ENCODE assay signal across 25 mouse cellular contexts in genomic region chr16:88569732-88570131, GRCm38 (mm10). TPM values are rescaled to one million over a fixed set of nuclear protein-coding genes. Genes with fewer than 3 reads are reported as not detected.
"Had no signal": no experiment of that assay in that cellular context is flagged by ENCODE, and none has a peak within 500 bp of the region (broad histone marks: within the 10 kb centered on the region; RNA-seq: fewer than 3 reads in every experiment).

No protein-coding gene starts in this region.

- H3K9ac ChIP-seq: liver, postnatal 0 days; lung, embryonic 15.5 days; midbrain, embryonic 13.5 days; midbrain, embryonic 15.5 days; neural tube, embryonic 12.5 days; stomach, embryonic 15.5 days had no signal

- DNase-seq: liver, postnatal 0 days; lung, adult 2 months; lung, postnatal 14 days; lung, postnatal 36 days; right cerebral cortex, postnatal 14 days; thymus, adult 2 months; thymus, postnatal 25 days; thymus, postnatal 4 days had no signal

- H3K27ac ChIP-seq: lung, embryonic 15.5 days; macrophage; midbrain, embryonic 13.5 days; midbrain, embryonic 15.5 days; neural tube, embryonic 12.5 days; stomach, embryonic 15.5 days; stomach, postnatal 0 days had no signal

- H3K4me2 ChIP-seq: lung, embryonic 15.5 days; midbrain, embryonic 13.5 days; midbrain, embryonic 15.5 days; neural tube, embryonic 12.5 days; stomach, embryonic 15.5 days had no signal

- H3K4me1 ChIP-seq: lung, embryonic 15.5 days; megakaryocyte, embryonic 14.5 days; midbrain, embryonic 13.5 days; midbrain, embryonic 15.5 days; neural tube, embryonic 12.5 days; stomach, embryonic 15.5 days had no signal

- H3K4me3 ChIP-seq: lung, embryonic 15.5 days; megakaryocyte, embryonic 14.5 days; midbrain, embryonic 13.5 days; midbrain, embryonic 15.5 days; neural tube, embryonic 12.5 days; stomach, embryonic 15.5 days had no signal

- ATAC-seq: liver, postnatal 0 days; lung, postnatal 0 days; midbrain, embryonic 13.5 days; midbrain, embryonic 15.5 days had no signal

- H3K27me3 ChIP-seq: lung, embryonic 15.5 days; megakaryocyte, embryonic 14.5 days; midbrain, embryonic 13.5 days; midbrain, embryonic 15.5 days; neural tube, embryonic 12.5 days; stomach, embryonic 15.5 days had no signal

- H3K36me3 ChIP-seq: lung, embryonic 15.5 days; midbrain, embryonic 13.5 days; midbrain, embryonic 15.5 days; neural tube, embryonic 12.5 days; stomach, embryonic 15.5 days had no signal

- H3K9me3 ChIP-seq: lung, embryonic 15.5 days; megakaryocyte, embryonic 14.5 days; midbrain, embryonic 13.5 days; midbrain, embryonic 15.5 days; neural tube, embryonic 12.5 days; stomach, embryonic 15.5 days had no signal

RNA-seq across cellular contexts. Expression of gene Cldn8, which starts 6.7 kb away (rescaled TPM):
- total RNA-seq: megakaryocyte progenitor cell, adult 5-6 weeks; midbrain, postnatal 0 days; monocyte, adult 5-6 weeks; neutrophil, adult 5-6 weeks had no signal
- polyA plus RNA-seq: macrophage; midbrain, embryonic 13.5 days; midbrain, embryonic 15.5 days; midbrain, postnatal 0 days; neural tube, embryonic 14.5 days; testis, adult 2 months had no signal

RNA-seq across cellular contexts. Expression of gene Krtap24-1, which starts 42.3 kb away (rescaled TPM):
- total RNA-seq: megakaryocyte progenitor cell, adult 5-6 weeks; midbrain, postnatal 0 days; monocyte, adult 5-6 weeks; neutrophil, adult 5-6 weeks had no signal
- polyA plus RNA-seq: liver, postnatal 0 days; lung, adult 2 months; lung, embryonic 15.5 days; lung, postnatal 0 days; macrophage; midbrain, embryonic 13.5 days; midbrain, embryonic 15.5 days; midbrain, postnatal 0 days; neural tube, embryonic 12.5 days; neural tube, embryonic 14.5 days; spleen, adult 2 months; stomach, embryonic 15.5 days; stomach, postnatal 0 days; thymus, adult 2 months; urinary bladder, adult 2 months had no signal

RNA-seq across cellular contexts. Expression of gene 2310079G19Rik, which starts 57.7 kb away (rescaled TPM):
- total RNA-seq: megakaryocyte progenitor cell, adult 5-6 weeks; midbrain, postnatal 0 days; monocyte, adult 5-6 weeks; neutrophil, adult 5-6 weeks had no signal
- polyA plus RNA-seq: liver, postnatal 0 days; lung, adult 2 months; lung, embryonic 15.5 days; lung, postnatal 0 days; macrophage; midbrain, embryonic 13.5 days; midbrain, embryonic 15.5 days; midbrain, postnatal 0 days; neural tube, embryonic 12.5 days; neural tube, embryonic 14.5 days; spleen, adult 2 months; stomach, embryonic 15.5 days; testis, adult 2 months; thymus, adult 2 months; urinary bladder, adult 2 months had no signal
